Mouse (Mus musculus) liver, postnatal 0 days (tissue): ENCODE results near the gene Podn.

Experiments
- CTCF ChIP-seq: sonication (generic); IDR thresholded peaks from 2 replicates; pipeline ENCODE4 v1.5.1; 2016; ENCODE audit warnings: antibody characterized with exemption, low read depth
- EP300 ChIP-seq: IDR thresholded peaks from 2 replicates; pipeline ENCODE4 v1.6.1; 2016; ENCODE audit warnings: antibody characterized with exemption, low read depth, mild to moderate bottlenecking

- TF ChIP-seq CTCF (no peak), EP300 (no peak)
Measured at GRCm38 (mm10) chr4:108059601-108060379, 36.5 kb downstream of the Podn start.
